Mouse (Mus musculus) macrophage (primary cell): ENCODE data around the gene Trip11. TPM values are rescaled to one million over a fixed set of nuclear protein-coding genes. Genes with fewer than 3 reads are reported as not detected.
"Not testable (repeated sequence)": the region's sequence is repeated elsewhere in the genome, so short reads cannot be mapped to it uniquely, and the experiment has no call there.

Experiments
- H3K27ac ChIP-seq: fragments of 350-480 bp; formaldehyde crosslinking; 2 replicates; pipeline ENCODE4 v1.9.0; 2021
- H3K36me3 ChIP-seq: fragments of 350-480 bp; formaldehyde crosslinking; 2 replicates; pipeline ENCODE4 v1.9.0; 2021; ENCODE audit errors: inconsistent target
- H3K4me3 ChIP-seq: fragments of 350-480 bp; formaldehyde crosslinking; 2 replicates; pipeline ENCODE4 v1.9.0; 2021; ENCODE audit errors: inconsistent target
- H3K79me2 ChIP-seq: fragments of 350-480 bp; formaldehyde crosslinking; 2 replicates; pipeline ENCODE4 v1.9.0; 2021; ENCODE audit errors: inconsistent target
- WGBS: methylation state at CpG from one replicate; pipeline ENCODE4 v1.1.7; 2026; ENCODE audit warnings: inconsistent platforms; ENCODE audit not compliant: missing documents; 5-methylcytosine and 5-hydroxymethylcytosine counted together
- polyA plus RNA-seq: library from polyadenylated mRNA; stranded (reverse); fragments of 250-400 nt; gene quantifications from 3 replicates; pipeline ENCODE4 v1.2.4, GENCODE M21; 2018; ENCODE audit warnings: inconsistent platforms
- total RNA-seq, 78 experiments: library from RNA; depleted of rRNA; stranded (reverse); fragments of 250-400 nt; gene quantifications; 1 replicate in 9 of 78; 2 replicates in 24 of 78; 3 replicates in 43 of 78; 4 replicates in 2 of 78; pipeline ENCODE4 v1.2.4; 2018; ENCODE audit warnings: inconsistent platforms in 56 of 78

Trip11 gene
- 100 to 1,000 TPM; 108 to 244 (median 178) TPM for total RNA-seq (2018; cell fraction: chromatin; rRNA removed)
- 10 to 100 TPM; 17.8 to 34.2 (median 27.3) TPM for total RNA-seq (2018; cell fraction: cytosol; rRNA removed)
- total RNA-seq (2018; cell fraction: nucleus; rRNA removed) = 100 to 1,000 TPM in 5 of 26 experiments, 10 to 100 TPM in 21; 47.2 to 132 (median 71.8) TPM
- polyA plus RNA-seq = 13.0 to 19.5 TPM (median 17.7 TPM) in 3 replicates

DNA sequence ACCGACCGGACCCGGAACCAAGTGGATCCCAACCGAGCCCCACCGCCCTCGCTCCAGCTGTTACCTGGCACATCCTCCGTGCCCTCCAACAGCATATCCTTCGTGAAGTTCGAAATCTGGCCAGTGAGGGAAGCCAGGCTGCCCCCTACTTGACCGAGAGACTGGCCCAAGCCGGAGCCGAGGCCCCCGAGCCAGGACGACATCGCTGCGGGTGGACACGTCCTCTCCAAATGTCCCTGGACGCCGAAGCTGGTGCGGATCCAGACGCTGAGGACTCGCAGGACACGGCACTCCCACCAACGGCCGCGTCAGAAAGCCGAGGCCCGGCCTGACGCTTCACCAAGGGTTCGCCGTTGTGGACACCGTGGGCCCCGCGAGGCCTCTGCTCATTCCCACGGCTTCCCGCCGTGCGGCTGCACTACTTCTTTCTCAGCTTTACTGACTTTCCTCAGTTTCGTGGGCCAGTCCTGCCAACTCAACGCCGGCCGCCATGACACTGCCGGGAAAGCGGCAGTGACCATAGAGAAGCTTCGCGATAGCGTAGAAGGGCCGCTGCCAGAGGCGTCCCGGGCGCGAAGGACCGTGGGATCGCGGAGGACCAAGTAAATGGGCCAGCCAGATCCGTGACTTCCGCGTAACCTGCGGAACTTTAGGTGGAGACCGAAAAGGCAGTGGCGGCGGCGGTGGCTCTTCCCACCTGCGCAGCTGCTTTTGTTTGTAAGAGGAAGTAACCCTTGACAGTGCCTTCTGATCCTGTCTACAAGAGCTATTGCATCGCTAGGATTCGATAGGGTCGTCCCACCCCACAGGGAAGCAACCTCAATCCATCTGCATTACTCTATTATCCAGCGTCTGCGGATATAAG lies at the start of gene Trip11:
Gene Trip11, minus strand, starts transcription at position 642 of the 865 bp plus-strand sequence.
- peak within 1 kb of the TSS; percentile 86 for H3K4me3 ChIP-seq
- peaks cover 6% of the 10 kb centered on the region; the same call in 1 of the 2 replicates for H3K36me3 ChIP-seq
- H3K27ac ChIP-seq = peak within 1 kb of the TSS; percentile 64
- peaks cover 49% of the 10 kb centered on the region for H3K79me2 ChIP-seq
- under 1% methylated on average over 69 of the region's 69 CpGs for WGBS

DNA sequence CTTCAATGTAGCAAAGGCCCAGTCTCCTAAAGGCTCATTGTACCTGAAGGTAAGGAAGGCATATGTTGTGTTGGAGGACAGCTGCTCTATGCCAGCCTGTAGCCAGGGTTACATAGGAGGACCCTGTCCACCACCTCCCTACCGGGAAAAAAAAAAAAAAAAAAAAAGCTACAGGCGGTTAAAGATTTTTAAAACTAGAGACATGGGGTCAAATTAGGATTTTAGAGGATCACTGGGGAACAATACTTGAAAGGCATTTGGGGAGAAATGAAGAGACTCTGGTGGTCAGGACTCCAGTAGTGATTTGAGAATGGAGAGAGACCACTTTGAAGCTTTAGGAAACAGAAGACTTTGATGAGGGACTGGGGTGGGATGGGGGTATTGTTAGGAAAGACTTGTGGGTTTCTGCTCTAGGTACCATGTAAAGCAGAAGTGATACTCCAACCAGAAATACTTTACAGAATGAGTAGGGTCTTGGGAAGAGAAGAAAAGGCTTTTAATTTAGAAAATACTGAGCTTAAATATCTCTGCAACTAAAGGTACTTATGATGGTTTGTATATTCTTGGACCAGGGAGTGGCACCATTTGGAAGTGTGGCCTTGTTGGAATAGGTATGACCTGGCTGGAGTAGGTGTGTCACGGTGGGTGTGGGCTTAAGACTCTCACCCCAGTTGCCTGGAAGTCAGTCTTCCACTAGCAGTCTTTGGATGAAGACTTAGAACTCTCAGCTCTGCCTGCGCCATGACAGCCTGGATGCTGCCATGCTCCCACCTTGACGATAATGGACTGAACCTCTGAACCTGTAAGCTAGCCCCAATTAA lies 46.1 kb upstream of the Trip11 start:
- H3K36me3 ChIP-seq = not testable (repeated sequence)
- 71% methylated on average over 5 of the region's 5 CpGs for WGBS
- Histone ChIP-seq H3K79me2 (peaks cover 36% of the 10 kb centered on the region), H3K27ac (peak overlapping the region; percentile 77), H3K4me3 (peak overlapping the region; percentile 26; the same call in 1 of the 2 replicates)

DNA sequence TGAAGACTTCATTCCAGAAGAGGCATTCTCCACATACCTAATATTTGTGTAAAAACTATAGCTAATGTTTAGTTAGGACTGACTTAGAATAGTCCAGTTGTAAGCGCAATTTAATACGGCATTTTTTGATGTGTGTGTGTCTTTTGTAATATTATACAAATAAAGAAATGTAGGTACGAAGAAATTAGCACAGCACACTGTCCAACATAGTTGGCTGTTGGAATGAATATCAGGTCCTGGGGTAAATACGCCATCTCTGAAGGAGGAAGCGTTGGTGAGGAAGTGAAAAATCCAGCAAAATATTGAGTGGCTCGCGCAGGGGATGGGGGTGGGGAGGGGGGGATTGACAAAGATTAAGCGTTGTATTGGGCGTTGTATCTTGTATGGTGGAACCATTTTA lies 45.5 kb upstream of the Trip11 start:
- Histone ChIP-seq H3K36me3 (no peaks in the 10 kb centered on the region), H3K4me3 (peak overlapping the region; percentile 26), H3K79me2 (peaks cover 42% of the 10 kb centered on the region), H3K27ac (peak overlapping the region; percentile 77)
- 2% methylated on average over 8 of the region's 9 CpGs for WGBS

DNA sequence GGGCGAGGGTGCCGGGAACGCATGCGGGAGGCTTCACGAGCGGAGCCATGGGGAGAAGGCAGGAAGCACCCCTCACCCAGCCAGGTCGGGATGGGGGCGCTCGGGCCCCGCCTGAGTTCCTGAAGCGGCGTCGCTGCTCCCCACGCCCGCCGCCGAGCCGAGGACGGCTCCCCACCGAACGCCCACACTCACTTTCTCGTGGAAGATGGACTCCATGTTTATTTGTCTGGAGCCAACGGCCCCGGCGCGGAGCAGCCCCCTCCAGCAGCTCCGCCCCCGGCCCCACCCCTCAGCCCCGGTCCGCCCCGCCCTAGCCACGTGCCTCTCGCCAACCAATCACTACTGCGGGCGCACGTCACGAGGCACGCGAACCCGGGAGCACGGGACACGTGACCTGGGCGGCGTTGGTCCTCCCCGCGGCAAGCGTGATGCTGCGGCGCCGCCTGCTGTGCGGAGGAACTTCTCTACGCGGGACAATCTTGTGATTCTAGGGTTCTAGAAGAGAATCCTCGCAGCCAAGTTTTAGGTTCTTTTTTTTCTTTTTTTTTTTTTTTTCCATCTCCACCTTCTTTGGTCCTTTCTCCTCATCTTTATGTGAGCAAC lies 45.0 kb upstream of the Trip11 start, which contains the start of gene Atxn3:
Gene Atxn3, minus strand, starts transcription at position 305 of the 603 bp plus-strand sequence.
- 0% methylated on average over 53 of the region's 54 CpGs for WGBS
- peak within 1 kb of the TSS; percentile 96 for H3K4me3 ChIP-seq
- peak within 1 kb of the TSS; percentile 77 for H3K27ac ChIP-seq
- no peaks in the 10 kb centered on the region for H3K36me3 ChIP-seq
- peaks cover 47% of the 10 kb centered on the region for H3K79me2 ChIP-seq

DNA sequence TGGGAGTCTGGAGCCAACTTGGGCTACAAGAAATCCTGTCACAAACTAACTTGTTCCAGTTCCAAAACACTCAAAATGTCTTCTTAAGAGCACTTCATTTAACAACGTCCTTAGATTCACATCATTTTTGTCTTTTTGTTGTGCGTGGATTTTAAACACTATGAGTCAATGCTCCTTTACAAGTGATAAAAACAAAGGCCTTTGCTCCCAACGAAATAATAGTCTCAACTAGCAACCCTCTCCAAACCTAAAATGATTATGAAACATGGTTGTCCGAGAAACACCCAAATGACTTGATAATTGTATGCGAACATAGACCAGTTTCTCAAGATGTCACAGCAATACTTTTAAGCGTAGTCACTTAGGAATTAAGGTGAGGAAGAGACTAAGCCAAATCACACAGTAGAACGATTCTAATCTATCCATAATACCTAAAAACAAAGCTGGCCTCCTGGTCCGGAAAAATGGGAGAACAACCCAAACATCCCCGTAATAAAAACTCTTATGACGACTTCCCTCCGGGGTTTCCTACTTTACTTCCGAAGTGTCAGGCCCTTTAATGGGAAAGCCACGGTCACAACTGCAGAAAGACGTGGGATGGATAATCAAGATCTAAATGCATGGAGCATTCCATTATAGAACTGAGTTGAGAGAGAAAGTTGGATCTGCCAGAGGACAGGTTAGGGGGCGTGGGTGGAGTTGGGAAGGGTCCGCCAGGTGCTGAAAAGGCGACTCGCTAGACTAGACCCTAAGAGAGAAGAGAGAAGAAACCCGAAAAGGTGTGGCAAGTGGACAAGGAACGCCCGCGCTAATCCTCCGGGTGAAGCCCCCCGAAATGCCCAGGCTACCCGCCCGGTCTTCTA lies 44.2 kb upstream of the Trip11 start:
- Histone ChIP-seq H3K27ac (peak overlapping the region; percentile 62), H3K36me3 (no peaks in the 10 kb centered on the region), H3K79me2 (peaks cover 55% of the 10 kb centered on the region), H3K4me3 (peak overlapping the region; percentile 96)
- WGBS = 5% methylated on average over 26 of the region's 26 CpGs

DNA sequence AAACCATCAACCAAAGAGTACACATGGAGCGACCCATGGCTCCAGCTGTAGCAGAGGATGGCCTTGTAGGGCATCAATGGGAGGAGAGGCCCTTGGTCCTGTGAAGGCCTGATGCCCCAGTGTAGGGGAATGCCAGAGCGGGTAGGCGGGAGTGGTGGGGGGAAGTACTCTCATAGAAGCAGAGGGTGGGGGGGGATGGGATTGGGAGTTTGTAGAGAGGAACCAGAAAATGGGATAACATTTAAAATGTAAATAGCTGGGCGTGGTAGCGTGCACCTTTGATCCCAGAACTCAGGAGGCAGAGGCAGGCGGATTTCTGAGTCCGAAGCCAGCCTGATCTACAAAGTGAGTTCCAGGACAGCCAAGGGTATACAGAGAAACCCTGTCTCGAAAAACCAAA lies 42.8 kb upstream of the Trip11 start:
- H3K4me3 ChIP-seq, H3K36me3 ChIP-seq, H3K27ac ChIP-seq: not testable (repeated sequence)
- H3K79me2 ChIP-seq = peaks cover 70% of the 10 kb centered on the region
- WGBS = 90% methylated on average over 8 of the region's 8 CpGs

DNA sequence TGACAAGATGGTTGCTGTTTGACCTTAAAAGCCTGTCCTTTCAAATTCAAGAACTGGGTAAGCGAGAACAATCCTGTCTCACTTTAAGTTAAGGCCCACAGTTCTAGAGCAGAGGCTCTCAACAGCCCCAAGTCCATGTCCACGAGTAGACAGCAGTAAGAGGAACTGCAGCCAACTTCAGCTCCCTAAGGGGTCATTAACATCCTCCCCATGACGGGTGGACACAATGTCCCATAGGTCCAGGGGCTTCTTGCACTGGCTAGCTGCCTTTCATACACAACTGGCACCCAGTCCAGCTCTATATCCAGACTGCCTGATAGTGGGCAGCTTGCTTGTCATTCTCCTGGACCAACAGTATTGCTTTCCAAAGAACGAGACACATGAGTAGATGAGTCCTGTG lies 35.7 kb upstream of the Trip11 start:
- Histone ChIP-seq H3K27ac (no peak overlapping the region), H3K36me3 (peaks cover 42% of the 10 kb centered on the region), H3K4me3 (no peak overlapping the region), H3K79me2 (peaks cover 82% of the 10 kb centered on the region)
- 72% methylated on average over 4 of the region's 4 CpGs for WGBS

DNA sequence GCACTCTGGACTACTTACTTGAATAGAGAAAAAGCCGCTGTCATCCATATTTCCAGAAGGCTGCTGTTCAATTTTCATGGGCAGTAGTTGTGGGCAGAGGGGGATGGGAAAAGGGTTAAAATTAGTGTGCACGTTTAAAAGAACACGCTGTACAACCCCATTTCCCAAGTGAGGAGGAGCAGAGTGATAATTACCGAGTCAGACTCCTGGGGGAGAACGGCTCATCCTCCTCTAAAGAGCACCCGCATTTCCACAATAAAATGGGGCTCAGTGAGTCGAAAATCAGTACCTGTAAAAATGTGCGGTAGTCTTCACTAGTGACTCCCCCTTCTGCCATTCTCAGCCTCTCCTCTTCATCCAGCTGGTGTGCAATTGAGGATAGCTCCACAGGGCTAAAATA lies 34.9 kb upstream of the Trip11 start:
- Histone ChIP-seq H3K79me2 (peaks cover 73% of the 10 kb centered on the region), H3K36me3 (peaks cover 42% of the 10 kb centered on the region), H3K27ac (no peak overlapping the region), H3K4me3 (no peak overlapping the region)
- 92% methylated on average over 8 of the region's 8 CpGs for WGBS

DNA sequence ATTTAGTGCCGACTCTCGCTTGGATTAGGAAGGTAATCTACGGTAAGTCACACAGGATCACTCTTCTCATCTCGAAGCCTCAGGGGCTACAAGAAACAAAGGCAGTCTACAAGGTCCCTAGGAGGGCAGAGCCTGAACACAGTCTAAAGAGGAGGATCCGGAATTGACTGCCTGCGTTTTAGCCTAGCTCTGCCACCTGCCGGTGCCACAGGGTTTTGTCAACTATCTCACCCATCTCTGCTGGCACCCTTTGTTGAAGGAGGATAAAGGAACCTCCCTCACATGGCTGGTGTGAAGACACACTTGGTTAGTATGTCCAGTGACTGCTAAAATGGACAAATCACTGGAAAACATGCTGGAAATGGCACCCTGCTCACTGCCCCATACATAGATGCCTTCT lies 24.5 kb upstream of the Trip11 start:
- 95% methylated on average over 7 of the region's 7 CpGs for WGBS
- H3K27ac ChIP-seq = no peak overlapping the region
- peaks cover 79% of the 10 kb centered on the region for H3K36me3 ChIP-seq
- no peaks in the 10 kb centered on the region for H3K79me2 ChIP-seq
- H3K4me3 ChIP-seq = no peak overlapping the region

DNA sequence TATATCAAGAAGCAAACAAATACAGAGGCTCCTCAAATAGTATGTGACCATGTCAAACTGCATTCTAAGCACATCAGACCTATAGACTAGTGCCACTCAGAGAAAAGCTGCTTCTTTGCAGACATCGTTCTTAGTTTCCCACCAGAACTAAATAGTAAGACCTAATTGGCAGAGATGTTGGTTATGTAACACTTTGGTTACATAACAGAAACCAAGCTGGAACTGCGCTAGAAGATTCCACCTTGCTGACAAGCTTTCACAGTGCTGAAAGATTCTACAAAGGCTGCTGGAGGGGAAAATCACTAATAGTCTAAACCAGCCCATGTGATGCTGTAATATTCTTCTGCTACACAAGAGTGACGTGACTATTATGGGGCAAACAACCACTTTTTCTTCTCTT lies 22.2 kb upstream of the Trip11 start:
- no peaks in the 10 kb centered on the region for H3K79me2 ChIP-seq
- WGBS = 76% methylated on average over 3 of the region's 3 CpGs
- H3K27ac ChIP-seq = no peak overlapping the region
- H3K4me3 ChIP-seq = no peak overlapping the region
- H3K36me3 ChIP-seq = peaks cover 80% of the 10 kb centered on the region

DNA sequence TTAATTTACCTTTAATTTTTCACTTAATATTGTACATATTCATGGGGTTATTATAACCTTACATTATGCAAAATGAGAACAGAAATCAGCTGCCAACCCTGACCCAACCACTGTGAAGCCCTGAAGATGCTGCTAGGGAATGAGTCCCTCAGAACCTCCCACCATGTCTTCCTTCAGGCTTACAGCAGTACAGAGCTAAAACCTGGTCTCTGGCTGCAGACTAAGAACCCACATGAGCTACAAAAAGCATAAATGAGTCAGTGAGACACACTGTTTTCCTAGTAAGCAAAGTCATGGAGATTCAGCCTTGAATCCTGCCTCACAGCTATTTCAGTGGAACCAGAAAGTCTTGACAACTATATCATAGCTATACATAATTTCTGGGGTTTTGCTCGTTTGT lies 15.4 kb upstream of the Trip11 start:
- Histone ChIP-seq H3K36me3 (peaks cover 90% of the 10 kb centered on the region), H3K27ac (no peak overlapping the region), H3K79me2 (no peaks in the 10 kb centered on the region), H3K4me3 (no peak overlapping the region)
- WGBS = 100% methylated on average over 1 of the region's 1 CpGs

DNA sequence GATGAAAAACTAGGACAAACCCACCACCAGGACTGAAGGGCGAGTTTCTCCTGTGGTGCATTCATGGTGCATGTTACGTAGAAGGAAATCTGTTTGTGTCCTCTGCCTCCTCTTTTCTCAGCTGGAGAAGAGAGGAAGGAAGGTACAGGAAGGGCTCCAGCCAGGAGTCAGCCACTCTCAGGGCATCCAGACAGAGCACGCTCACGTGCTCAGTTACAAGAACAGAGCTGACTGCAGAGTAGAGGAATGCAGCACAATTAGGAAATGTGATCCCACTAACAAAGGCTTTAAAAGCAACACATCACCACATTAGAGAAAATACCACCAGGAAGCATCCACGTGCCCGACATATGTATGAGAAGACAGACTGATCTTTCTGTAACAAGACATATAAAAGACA lies 9.2 kb upstream of the Trip11 start:
- no peaks in the 10 kb centered on the region for H3K79me2 ChIP-seq
- peaks cover 56% of the 10 kb centered on the region for H3K36me3 ChIP-seq
- no peak overlapping the region for H3K27ac ChIP-seq
- no peak overlapping the region for H3K4me3 ChIP-seq
- WGBS = 98% methylated on average over 6 of the region's 6 CpGs

DNA sequence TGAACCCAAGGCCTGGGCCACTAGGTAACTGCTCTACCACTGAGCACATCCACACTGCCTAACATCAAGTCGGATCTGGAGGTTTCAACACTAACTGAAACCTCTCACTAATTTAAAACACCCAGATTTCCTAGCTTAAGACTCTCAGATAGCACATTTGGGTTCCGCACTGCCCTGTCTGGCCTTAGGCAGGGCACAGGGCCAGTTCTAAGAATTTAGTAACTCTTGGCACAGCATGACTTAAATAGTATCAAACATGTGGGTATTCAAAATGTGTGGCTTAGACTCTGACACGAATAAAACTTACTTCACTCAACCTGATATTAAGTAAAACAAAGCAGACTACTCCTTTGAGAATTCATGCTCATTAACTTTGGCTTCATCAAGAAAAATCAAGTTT lies 6.8 kb upstream of the Trip11 start:
- Histone ChIP-seq H3K79me2 (no peaks in the 10 kb centered on the region), H3K36me3 (peaks cover 32% of the 10 kb centered on the region), H3K27ac (no peak overlapping the region), H3K4me3 (no peak overlapping the region)
- 76% methylated on average over 3 of the region's 3 CpGs for WGBS

DNA sequence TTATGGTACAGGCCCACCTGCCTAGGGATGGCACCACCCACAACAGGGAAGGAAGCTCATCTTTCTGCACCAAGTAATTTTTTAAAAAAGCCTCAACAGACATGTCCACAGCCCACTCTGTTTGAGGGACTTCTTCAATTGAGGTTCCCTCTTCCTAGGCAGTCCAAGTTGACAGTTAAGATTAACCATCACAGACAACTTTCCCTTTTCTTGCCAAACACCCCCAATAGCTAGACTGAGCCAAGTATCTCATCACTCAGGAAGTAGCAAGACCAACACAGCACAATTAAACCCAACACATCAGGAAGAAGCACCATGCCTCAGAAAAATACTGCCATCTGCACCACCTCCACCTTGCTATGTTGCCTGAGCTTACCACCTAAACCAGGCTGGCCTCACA lies 4.1 kb upstream of the Trip11 start:
- Histone ChIP-seq H3K36me3 (peaks cover 6% of the 10 kb centered on the region), H3K79me2 (peaks cover 6% of the 10 kb centered on the region)

More for the DNA sequence above, 4.1 kb upstream of the Trip11 start:
- Histone ChIP-seq H3K4me3 (no peak overlapping the region), H3K27ac (no peak overlapping the region)
